ENCODE assay signal across 8 mouse cellular contexts in the genomic region with DNA sequence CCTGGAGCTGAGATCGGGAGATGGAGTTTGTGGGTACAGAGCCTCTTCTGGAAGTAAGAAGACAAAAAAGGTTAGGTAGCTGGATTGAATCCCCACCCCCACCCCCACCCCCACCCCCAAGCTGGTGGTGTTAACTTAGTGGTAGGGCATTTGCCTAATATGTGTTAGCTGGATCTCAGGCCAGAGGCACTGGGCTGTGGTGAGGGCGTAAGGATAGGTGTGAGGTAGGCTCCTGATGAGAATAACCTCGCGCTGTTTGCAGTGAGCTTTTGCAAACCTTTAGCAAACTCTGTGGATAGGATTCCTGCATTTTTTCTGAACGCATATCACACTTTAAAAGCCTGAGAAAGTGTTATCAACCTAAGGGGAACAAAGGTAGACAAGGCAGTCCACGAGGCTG.
A peak's percentile ranks its signal among the peaks of the same experiment; 100 is the strongest.
DNase-seq lines count a peak whose midpoint lies in the region; ATAC-seq and TF ChIP-seq lines count a peak whose summit lies in the region.

No protein-coding gene starts in this region.

- peak overlapping the region; percentile 42 for H3K27ac ChIP-seq in heart, adult 2 months
- no peak overlapping the region; the same call in 1 of the 2 replicates for H3K27ac ChIP-seq in liver, embryonic 13.5 days
- peak overlapping the region; percentile 81 for H3K27ac ChIP-seq in stomach, postnatal 0 days (replicated peaks)

- peak overlapping the region; percentile 51 for H3K4me2 ChIP-seq in liver, embryonic 13.5 days
- H3K4me2 ChIP-seq in stomach, postnatal 0 days (replicated peaks; ENCODE audit: low read depth): peak overlapping the region; percentile 57

- no peaks in the 10 kb centered on the region for H3K79me2 ChIP-seq in heart, adult 2 months (replicated peaks; ENCODE audit: control insufficient read depth, insufficient read depth, low read length)

- TF ChIP-seq POLR2A in heart, adult 2 months (IDR thresholded peaks at IDR 0.05; ENCODE audit: insufficient read depth, low read depth, low read length): no peak

- intact Hi-C loops in heart, adult 2 months (cut with DNase I): loop anchor here (5.0 kb wide), 1 partner anchor 35 kb away; no protein-coding TSS in a partner anchor
- intact Hi-C loops in heart, postnatal 25 days (cut with DNase I): no loop called here

- H3K9me3 ChIP-seq in megakaryocyte, embryonic 14.5 days: no peaks in the 10 kb centered on the region
- H3K9me3 ChIP-seq in liver, embryonic 13.5 days (replicated peaks): no peaks in the 10 kb centered on the region
- no peaks in the 10 kb centered on the region for H3K9me3 ChIP-seq in stomach, postnatal 0 days (ENCODE audit: control insufficient read depth, low read length)

- no peak for TF ChIP-seq CTCF in heart, adult 2 months (IDR thresholded peaks at IDR 0.05)
- no peak for TF ChIP-seq CTCF in stomach, postnatal 0 days (IDR thresholded peaks at IDR 0.05; ENCODE audit: low read depth)

- WGBS in heart, adult 2 months: 53% methylated on average over 6 of the region's 6 CpGs
- WGBS in liver, embryonic 13.5 days (ENCODE audit: insufficient replicate concordance): 8% methylated on average over 6 of the region's 6 CpGs
- WGBS in stomach, postnatal 0 days: 20% methylated on average over 6 of the region's 6 CpGs

- DNase-seq in heart, adult 2 months: no peak
- DNase-seq in heart, postnatal 25 days (ENCODE audit: low spot score): no peak
- DNase-seq in liver, embryonic 13.5 days: no peak
- no peak for DNase-seq in stomach, postnatal 0 days (ENCODE audit: low spot score)
- DNase-seq in adrenal gland, postnatal 25 days: no peak
- DNase-seq in ovary, postnatal 14 days (ENCODE audit: low spot score): no peak

- H3K4me1 ChIP-seq in heart, adult 2 months (ENCODE audit: control insufficient read depth, insufficient read depth, low read length): peaks cover 7% of the 10 kb centered on the region
- peaks cover 94% of the 10 kb centered on the region for H3K4me1 ChIP-seq in megakaryocyte, embryonic 14.5 days
- H3K4me1 ChIP-seq in liver, embryonic 13.5 days (replicated peaks): peaks cover 32% of the 10 kb centered on the region
- peaks cover 2% of the 10 kb centered on the region; the same call in 1 of the 2 replicates for H3K4me1 ChIP-seq in stomach, postnatal 0 days (replicated peaks; ENCODE audit: control insufficient read depth, insufficient read depth)

- no peaks in the 10 kb centered on the region for H3K27me3 ChIP-seq in heart, adult 2 months (ENCODE audit: control insufficient read depth, insufficient read depth, low read length)
- H3K27me3 ChIP-seq in megakaryocyte, embryonic 14.5 days (replicated peaks): no peaks in the 10 kb centered on the region
- 0 out of 2 replicates have a peak, but pooled peaks cover under 1% of the 10 kb centered on the region for H3K27me3 ChIP-seq in liver, embryonic 13.5 days
- no peaks in the 10 kb centered on the region for H3K27me3 ChIP-seq in stomach, postnatal 0 days (ENCODE audit: control insufficient read depth, insufficient read depth, low read length)

- H3K4me3 ChIP-seq in heart, adult 2 months: no peak overlapping the region
- H3K4me3 ChIP-seq in megakaryocyte, embryonic 14.5 days (replicated peaks): peak overlapping the region; percentile 65
- H3K4me3 ChIP-seq in liver, embryonic 13.5 days (replicated peaks): 0 out of 2 replicates have a peak overlapping the region, but pooled peaks have one; percentile 32
- peak overlapping the region; percentile 29; the same call in 1 of the 2 replicates for H3K4me3 ChIP-seq in stomach, postnatal 0 days (ENCODE audit: low read depth, low read length)

- no peaks in the 10 kb centered on the region for H3K36me3 ChIP-seq in heart, adult 2 months (ENCODE audit: control insufficient read depth, insufficient read depth, low read length)
- peaks cover 8% of the 10 kb centered on the region for H3K36me3 ChIP-seq in megakaryocyte, embryonic 14.5 days (replicated peaks; ENCODE audit: low read length)
- no peaks in the 10 kb centered on the region for H3K36me3 ChIP-seq in liver, embryonic 13.5 days
- no peaks in the 10 kb centered on the region for H3K36me3 ChIP-seq in stomach, postnatal 0 days (ENCODE audit: control insufficient read depth, insufficient read depth, low read length)

- ATAC-seq in megakaryocyte, adult 5-6 weeks (ENCODE audit: poor library complexity, severe bottlenecking): no peak
- ATAC-seq in liver, embryonic 13.5 days (ENCODE audit: low read depth): no peak
- no peak for ATAC-seq in stomach, postnatal 0 days (ENCODE audit: low FRiP score, low TSS enrichment)

- no peak for TF ChIP-seq EP300 in heart, adult 2 months (IDR thresholded peaks at IDR 0.05; ENCODE audit: insufficient read depth, low read depth, low read length)
- no peak for TF ChIP-seq EP300 in stomach, postnatal 0 days (optimal IDR thresholded peaks at IDR 0.05)

- H3K9ac ChIP-seq in heart, adult 2 months (ENCODE audit: low read depth, low read length): no peak overlapping the region
- no peak overlapping the region for H3K9ac ChIP-seq in liver, embryonic 13.5 days
- H3K9ac ChIP-seq in stomach, postnatal 0 days (ENCODE audit: low read length): peak overlapping the region; percentile 18; the same call in 1 of the 2 replicates
